11 mouse cellular contexts compared by ENCODE assay signal in the genomic region with DNA sequence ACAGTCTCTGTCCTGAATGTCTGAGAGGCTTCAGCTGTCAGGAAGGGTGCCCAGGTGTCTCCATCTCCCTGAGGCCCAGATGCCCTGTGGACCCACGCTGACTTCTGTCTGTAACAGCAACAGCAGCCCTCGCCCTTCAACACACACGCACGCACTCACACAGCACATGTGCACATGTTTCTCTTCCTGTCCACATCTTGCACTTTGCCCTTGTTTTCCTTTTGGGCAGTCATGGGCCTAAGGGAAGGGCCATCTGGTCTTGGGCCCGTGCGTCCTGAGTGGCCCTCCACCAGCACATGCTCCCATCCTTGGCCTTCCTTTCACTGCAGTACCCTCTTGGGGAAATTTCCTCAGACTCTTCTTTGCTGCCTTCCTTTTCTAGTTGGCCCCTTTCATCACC. TPM values are rescaled to one million over a fixed set of nuclear protein-coding genes. Genes with fewer than 3 reads are reported as not detected.
A peak's percentile ranks its signal among the peaks of the same experiment; 100 is the strongest.
DNase-seq lines count a peak whose midpoint lies in the region; ATAC-seq and TF ChIP-seq lines count a peak whose summit lies in the region.
"Had no signal": no experiment of that assay in that cellular context is flagged by ENCODE, and none has a peak within 500 bp of the region (broad histone marks: within the 10 kb centered on the region; RNA-seq: fewer than 3 reads in every experiment).

No protein-coding gene starts in this region.

- H3K4me2 ChIP-seq in embryonic facial prominence, embryonic 14.5 days (ENCODE audit: low read depth, low read length) = peak overlapping the region; percentile 93; the same call in 1 of the 2 replicates
- H3K4me2 ChIP-seq: midbrain, embryonic 15.5 days; neural tube, embryonic 13.5 days had no signal

- peak overlapping the region; percentile 92 for H3K27ac ChIP-seq in gastrocnemius, adult 2 months
- H3K27ac ChIP-seq in layer of hippocampus, adult 2 months = peak overlapping the region; percentile 43; the same call in 1 of the 2 replicates
- H3K27ac ChIP-seq in embryonic facial prominence, embryonic 14.5 days (replicated peaks; ENCODE audit: low read depth, low read length) = peak overlapping the region; percentile 46
- H3K27ac ChIP-seq: midbrain, embryonic 15.5 days; neural tube, embryonic 13.5 days had no signal

- no peak for DNase-seq in gastrocnemius, adult 2 months
- DNase-seq in gastrocnemius, adult 18-20 months (ENCODE audit: low spot score) = no peak
- no peak for DNase-seq in layer of hippocampus, adult 2 months (ENCODE audit: low spot score in 2 of 2)
- DNase-seq in layer of hippocampus, postnatal 10 days (ENCODE audit: low spot score in 2 of 2) = no peak
- DNase-seq in embryonic facial prominence, embryonic 14.5 days (ENCODE audit: low spot score) = no peak
- peak; percentile 34 to 52 for DNase-seq in kidney, postnatal 4 days
- DNase-seq in left cerebral cortex, postnatal 4 days = no peak
- DNase-seq in adrenal gland, postnatal 36 days = no peak
- DNase-seq: lung, postnatal 14 days had no signal

- 75% methylated on average over 6 of the region's 6 CpGs for whole genome bisulfite sequencing in embryonic facial prominence, embryonic 14.5 days

- peaks cover 14% of the 10 kb centered on the region; the same call in 1 of the 2 replicates for H3K4me1 ChIP-seq in embryonic facial prominence, embryonic 14.5 days (ENCODE audit: control insufficient read depth, insufficient read depth, low read length)

- peaks cover 73% of the 10 kb centered on the region for H3K36me3 ChIP-seq in embryonic facial prominence, embryonic 14.5 days (ENCODE audit: control insufficient read depth, insufficient read depth, low read length)

- H3K4me3 ChIP-seq in gastrocnemius, adult 2 months = peak overlapping the region; percentile 94
- H3K4me3 ChIP-seq in layer of hippocampus, adult 2 months = no peak overlapping the region
- no peak overlapping the region for H3K4me3 ChIP-seq in embryonic facial prominence, embryonic 14.5 days (ENCODE audit: low read depth, low read length)
- H3K4me3 ChIP-seq: midbrain, embryonic 15.5 days; neural tube, embryonic 13.5 days had no signal

- peaks cover 51% of the 10 kb centered on the region for H3K27me3 ChIP-seq in embryonic facial prominence, embryonic 14.5 days (replicated peaks; ENCODE audit: control insufficient read depth, insufficient read depth, low read length)

- TF ChIP-seq CTCF in gastrocnemius, adult 2 months (IDR thresholded peaks at IDR 0.05) = no peak
- TF ChIP-seq CTCF in layer of hippocampus, adult 2 months (conservative IDR thresholded peaks at IDR 0.05) = no peak

- intact Hi-C loops in gastrocnemius, adult 2 months (cut with DNase I) = no loop called here
- intact Hi-C loops in left cerebral cortex, postnatal 4 days (cut with DNase I) = loop anchor here (5.0 to 10.0 kb wide), 2 partner anchors 181 to 219 kb away; no protein-coding TSS in a partner anchor

- ATAC-seq in embryonic facial prominence, embryonic 14.5 days (ENCODE audit: low read depth) = no peak
- ATAC-seq: midbrain, embryonic 15.5 days had no signal

- H3K9me3 ChIP-seq in embryonic facial prominence, embryonic 14.5 days (ENCODE audit: control insufficient read depth, low read length) = no peaks in the 10 kb centered on the region
- H3K9me3 ChIP-seq: midbrain, embryonic 15.5 days; neural tube, embryonic 13.5 days had no signal

- peak overlapping the region; percentile 78; the same call in 1 of the 2 replicates for H3K9ac ChIP-seq in embryonic facial prominence, embryonic 14.5 days (ENCODE audit: low read depth, low read length)
- H3K9ac ChIP-seq: midbrain, embryonic 15.5 days; neural tube, embryonic 13.5 days had no signal

RNA-seq across cellular contexts. Expression of a gene that starts 5.9 kb away (rescaled TPM):
- 1 to 10 TPM; 4.6 to 6.6 TPM for total RNA-seq in gastrocnemius, adult 2 months (2021)
- 1 to 10 TPM; 1.8 to 6.6 TPM for total RNA-seq in gastrocnemius, adult 18-20 months (2021)
- 1 to 10 TPM; 3.8 to 3.9 TPM for total RNA-seq in layer of hippocampus, adult 2 months (2021)
- total RNA-seq in layer of hippocampus, postnatal 10 days (2021) = 1 to 10 TPM; 3.3 to 6.1 TPM
- polyA plus RNA-seq in embryonic facial prominence, embryonic 14.5 days (2014; fragmentation: Nextera tagmentation; extraction: Ambion mirVana) = 13.1 and 17.8 TPM in 2 replicates
- total RNA-seq in left cerebral cortex, postnatal 4 days (2021) = 1 to 10 TPM; 5.2 to 5.6 TPM
- total RNA-seq in adrenal gland, postnatal 36 days (2021) = 1 to 10 TPM; 8.3 to 9.0 TPM

RNA-seq across cellular contexts. Expression of a gene that starts 15.3 kb away (rescaled TPM):
- total RNA-seq in gastrocnemius, adult 2 months (2021) = 1 to 10 TPM; 2.5 to 3.6 TPM
- total RNA-seq in gastrocnemius, adult 18-20 months (2021) = 1 to 10 TPM; 2.5 to 2.8 TPM
- 10 to 100 TPM; 19.3 to 22.4 TPM for total RNA-seq in layer of hippocampus, adult 2 months (2021)
- 10 to 100 TPM; 10.1 to 11.1 TPM for total RNA-seq in layer of hippocampus, postnatal 10 days (2021)
- 23.1 and 26.5 TPM in 2 replicates for polyA plus RNA-seq in embryonic facial prominence, embryonic 14.5 days (2014; fragmentation: Nextera tagmentation; extraction: Ambion mirVana)
- total RNA-seq in left cerebral cortex, postnatal 4 days (2021) = 10 to 100 TPM in 1 of 2 experiments, 1 to 10 TPM in 1; 9.2 to 11.2 TPM
- 10 to 100 TPM; 20.7 to 22.4 TPM for total RNA-seq in adrenal gland, postnatal 36 days (2021)

RNA-seq across cellular contexts. Expression of a gene that starts 27.7 kb away (rescaled TPM):
- 1 to 10 TPM; 5.5 to 6.2 TPM for total RNA-seq in gastrocnemius, adult 2 months (2021)
- 1 to 10 TPM; 4.6 to 5.6 TPM for total RNA-seq in gastrocnemius, adult 18-20 months (2021)
- 10 to 100 TPM; 30.7 to 31.4 TPM for total RNA-seq in layer of hippocampus, adult 2 months (2021)
- 10 to 100 TPM; 20.8 to 21.1 TPM for total RNA-seq in layer of hippocampus, postnatal 10 days (2021)
- 22.5 and 23.8 TPM in 2 replicates for polyA plus RNA-seq in embryonic facial prominence, embryonic 14.5 days (2014; fragmentation: Nextera tagmentation; extraction: Ambion mirVana)
- total RNA-seq in left cerebral cortex, postnatal 4 days (2021) = 10 to 100 TPM; 15.2 to 15.3 TPM
- 10 to 100 TPM; 29.8 to 30.6 TPM for total RNA-seq in adrenal gland, postnatal 36 days (2021)

RNA-seq across cellular contexts. Expression of a gene that starts 30.2 kb away (rescaled TPM):
- 1 to 10 TPM in 1 of 2 experiments, under 1 TPM in 1; 0.54 to 1.1 TPM for total RNA-seq in gastrocnemius, adult 2 months (2021)
- total RNA-seq in gastrocnemius, adult 18-20 months (2021) = 1 to 10 TPM in 1 of 2 experiments, under 1 TPM in 1; 0.96 to 1.1 TPM
- total RNA-seq in layer of hippocampus, adult 2 months (2021) = 100 to 1,000 TPM; 104 to 110 TPM
- 10 to 100 TPM; 54.5 to 58.5 TPM for total RNA-seq in layer of hippocampus, postnatal 10 days (2021)
- polyA plus RNA-seq in embryonic facial prominence, embryonic 14.5 days (2014; fragmentation: Nextera tagmentation; extraction: Ambion mirVana) = 4.9 TPM in 2 replicates
- 10 to 100 TPM; 31.6 to 35.4 TPM for total RNA-seq in left cerebral cortex, postnatal 4 days (2021)
- total RNA-seq in adrenal gland, postnatal 36 days (2021) = 10 to 100 TPM; 37.3 to 53.0 TPM

Comparison
In these comparisons a context has a peak if more than half of its experiments do, and no peak if none do; other contexts are left out.
1. DNase-seq: peak in kidney, postnatal 4 days (2 of 2); none in gastrocnemius, adult 2 months (single experiment), gastrocnemius, adult 18-20 months (single experiment), layer of hippocampus, adult 2 months (0 of 2), layer of hippocampus, postnatal 10 days (0 of 2), embryonic facial prominence, embryonic 14.5 days (single experiment), left cerebral cortex, postnatal 4 days (single experiment) and adrenal gland, postnatal 36 days (0 of 2).
2. Peak in every context shown above with its lines, with median percentiles within 50 percentile points of each other: H3K27ac ChIP-seq.